Comparison of ENCODE assay signal across 8 mouse cellular contexts in genomic region chr6:22071323-22071840, GRCm38 (mm10).
DNase-seq lines count a peak whose midpoint lies in the region; ATAC-seq and TF ChIP-seq lines count a peak whose summit lies in the region.

No protein-coding gene starts in this region.

- peak; percentile 2 to 41 for DNase-seq in layer of hippocampus, adult 18-20 months (ENCODE audit: low spot score in 2 of 2)
- DNase-seq in layer of hippocampus, adult 11-12 months (ENCODE audit: low spot score), result no peak
- peak; percentile 63 for DNase-seq in NIH3T3 (ENCODE audit: low read depth)
- DNase-seq in left cerebral cortex, postnatal 36 days (ENCODE audit: low spot score in 2 of 2), result no peak
- DNase-seq in urinary bladder, postnatal 10 days (ENCODE audit: low spot score), result no peak

- no peak overlapping the region for H3K9ac ChIP-seq in embryonic facial prominence, embryonic 15.5 days

- no peaks in the 10 kb centered on the region for H3K9me3 ChIP-seq in embryonic facial prominence, embryonic 15.5 days (replicated peaks)

- H3K79me2 ChIP-seq in myocyte (ENCODE audit: control insufficient read depth, insufficient read depth), result no peaks in the 10 kb centered on the region

- peak overlapping the region; percentile 7 for H3K4me3 ChIP-seq in embryonic facial prominence, embryonic 15.5 days (replicated peaks)
- H3K4me3 ChIP-seq in myocyte, result no peak overlapping the region

- H3K4me2 ChIP-seq in embryonic facial prominence, embryonic 15.5 days (replicated peaks), result peak overlapping the region; percentile 30
- H3K4me2 ChIP-seq in myocyte (ENCODE audit: low read depth), result peak overlapping the region; percentile 45

- H3K27ac ChIP-seq in embryonic facial prominence, embryonic 15.5 days (replicated peaks), result no peak overlapping the region

- no peak for ATAC-seq in embryonic facial prominence, embryonic 15.5 days (ENCODE audit: insufficient number of reproducible peaks, low FRiP score, low TSS enrichment, low read depth)
- no peak for ATAC-seq in erythroblast, adult 5-6 weeks (replicated peaks; ENCODE audit: low FRiP score, poor library complexity, severe bottlenecking)

- intact Hi-C loops in left cerebral cortex, postnatal 36 days (cut with DNase I), result loop anchor here (2.0 to 5.0 kb wide), 2 partner anchors 85 to 274 kb away; no protein-coding TSS in a partner anchor

- H3K27me3 ChIP-seq in embryonic facial prominence, embryonic 15.5 days, result no peaks in the 10 kb centered on the region
- H3K27me3 ChIP-seq in myocyte (ENCODE audit: control insufficient read depth, insufficient read depth, insufficient read length), result no peaks in the 10 kb centered on the region

- WGBS in embryonic facial prominence, embryonic 15.5 days, result 30% methylated on average over 4 of the region's 4 CpGs

- H3K36me3 ChIP-seq in embryonic facial prominence, embryonic 15.5 days, result no peaks in the 10 kb centered on the region
- H3K36me3 ChIP-seq in myocyte (ENCODE audit: control insufficient read depth, insufficient read depth), result no peaks in the 10 kb centered on the region

- TF ChIP-seq POLR2A in myocyte (IDR thresholded peaks at IDR 0.05; ENCODE audit: insufficient read length, low read depth), result no peak

- no peaks in the 10 kb centered on the region for H3K4me1 ChIP-seq in embryonic facial prominence, embryonic 15.5 days

- H3ac ChIP-seq in myocyte (ENCODE audit: control insufficient read depth, insufficient read length), result no peak overlapping the region

TF ChIP-seq in myocyte, 11 proteins besides CTCF, POLR2A, EP300 and RAD21:
- TF ChIP-seq USF1 (IDR thresholded peaks at IDR 0.05; ENCODE audit: low read depth) (no peak), E2F4 (IDR thresholded peaks at IDR 0.05; ENCODE audit: insufficient read depth) (no peak), CEBPB (IDR thresholded peaks at IDR 0.05; ENCODE audit: insufficient read depth, poor library complexity, severe bottlenecking) (no peak), MYOG (IDR thresholded peaks at IDR 0.05; ENCODE audit: control insufficient read depth in 1 of 3, insufficient read depth in 1 of 3, insufficient read length in 2 of 3, low read depth in 2 of 3) (no peak)

Comparison
In these comparisons a context has a peak if more than half of its experiments do, and no peak if none do; other contexts are left out.
1. DNase-seq: peak in layer of hippocampus, adult 18-20 months (2 of 2) and NIH3T3 (single experiment); none in layer of hippocampus, adult 11-12 months (single experiment), left cerebral cortex, postnatal 36 days (0 of 2) and urinary bladder, postnatal 10 days (single experiment).